Mouse (Mus musculus) embryonic fibroblast, embryonic 13.5 days (primary cell): ENCODE measurements at regions not wholly inside any gene's neighbourhood (a gene's known extent, or its start where the extent isn't known, plus 50 kb on each side); places are given as distances from the start of the nearest gene placed in this dataset.

ENCODE experiments used
- CTCF ChIP-seq: IDR thresholded peaks from 2 replicates; pipeline ENCODE4 v1.5.1; 2011; ENCODE audit warnings: mild to moderate bottlenecking, control low read depth, low read length, moderate library complexity, borderline replicate concordance; ENCODE audit not compliant: insufficient read depth
- POLR2A ChIP-seq: IDR thresholded peaks from 2 replicates; pipeline ENCODE4 v1.6.1; 2011; ENCODE audit warnings: low read depth, mild to moderate bottlenecking, control low read depth, low read length, moderate library complexity

- TF ChIP-seq POLR2A (no peak), CTCF (no peak)
Measured at GRCm38 (mm10) chr5:74121861-74122630, 53.8 kb upstream of the Usp46 start.
